In the genomic region with DNA sequence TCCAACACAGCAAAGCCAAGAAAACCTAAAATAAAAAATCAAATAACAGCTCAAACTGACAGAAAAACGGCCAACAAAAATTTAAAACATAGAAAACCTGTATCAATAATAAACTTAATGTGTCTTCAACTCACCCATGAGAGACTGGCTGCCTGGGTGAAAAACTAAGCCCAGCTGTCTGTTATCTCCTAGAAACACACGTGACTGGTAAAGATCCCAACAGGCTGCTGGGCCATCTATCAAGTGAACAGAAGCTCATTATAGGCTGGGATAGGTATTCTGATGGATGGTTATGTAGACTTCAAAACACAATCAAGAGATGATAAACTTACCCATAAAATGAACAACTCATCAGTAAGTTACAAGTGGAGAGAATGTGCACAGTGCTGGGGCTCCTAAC, we compare ENCODE assay signal across 23 mouse cellular contexts. TPM values are rescaled to one million over a fixed set of nuclear protein-coding genes. Genes with fewer than 3 reads are reported as not detected.
"Had no signal": no experiment of that assay in that cellular context is flagged by ENCODE, and none has a peak within 500 bp of the region (broad histone marks: within the 10 kb centered on the region; RNA-seq: fewer than 3 reads in every experiment).

No protein-coding gene starts in this region.

- H3K36me3 ChIP-seq: intestine, embryonic 15.5 days; midbrain, embryonic 12.5 days; midbrain, embryonic 15.5 days; stomach, embryonic 15.5 days had no signal

- H3K4me2 ChIP-seq: intestine, embryonic 15.5 days; kidney, embryonic 15.5 days; lung, embryonic 15.5 days; midbrain, embryonic 12.5 days; midbrain, embryonic 15.5 days; neural tube, embryonic 13.5 days; stomach, embryonic 15.5 days had no signal

- ATAC-seq: intestine, embryonic 15.5 days had no signal

- H3K27ac ChIP-seq: intestine, embryonic 15.5 days; kidney, embryonic 15.5 days; left cerebral cortex, adult 2 months; lung, embryonic 15.5 days; midbrain, embryonic 12.5 days; midbrain, embryonic 15.5 days; neural tube, embryonic 13.5 days; stomach, embryonic 15.5 days had no signal

- DNase-seq: kidney, adult 11 months; kidney, adult 8-10 months; kidney, postnatal 10 days; kidney, postnatal 36 days; layer of hippocampus, postnatal 36 days; lung, adult 18-20 months; lung, postnatal 10 days; lung, postnatal 36 days; retina, postnatal 1 day; right cerebral cortex, postnatal 25 days; spleen, adult 18-20 months; thymus, postnatal 25 days had no signal

- H3K4me3 ChIP-seq: intestine, embryonic 15.5 days; kidney, embryonic 15.5 days; left cerebral cortex, adult 2 months; lung, embryonic 15.5 days; midbrain, embryonic 12.5 days; midbrain, embryonic 15.5 days; myocyte; neural tube, embryonic 13.5 days; stomach, embryonic 15.5 days had no signal

- H3K9ac ChIP-seq: intestine, embryonic 15.5 days; kidney, embryonic 15.5 days; lung, embryonic 15.5 days; midbrain, embryonic 12.5 days; midbrain, embryonic 15.5 days; neural tube, embryonic 13.5 days; stomach, embryonic 15.5 days had no signal

- H3K4me1 ChIP-seq: intestine, embryonic 15.5 days; lung, embryonic 15.5 days; midbrain, embryonic 12.5 days; midbrain, embryonic 15.5 days; neural tube, embryonic 13.5 days; stomach, embryonic 15.5 days had no signal

- H3K27me3 ChIP-seq: intestine, embryonic 15.5 days; kidney, embryonic 15.5 days; lung, embryonic 15.5 days; midbrain, embryonic 12.5 days; midbrain, embryonic 15.5 days; neural tube, embryonic 13.5 days; stomach, embryonic 15.5 days had no signal

- H3K9me3 ChIP-seq: intestine, embryonic 15.5 days; kidney, embryonic 15.5 days; lung, embryonic 15.5 days; midbrain, embryonic 12.5 days; midbrain, embryonic 15.5 days; neural tube, embryonic 13.5 days; stomach, embryonic 15.5 days had no signal

RNA-seq across cellular contexts. Expression of a gene that starts 47.7 kb away (rescaled TPM):
- total RNA-seq: monocyte, adult 5-6 weeks; neutrophil, adult 5-6 weeks had no signal
- polyA plus RNA-seq: intestine, embryonic 15.5 days; kidney, embryonic 15.5 days; lung, embryonic 15.5 days; neural tube, embryonic 13.5 days had no signal
